Mouse (Mus musculus) myocyte (in vitro differentiated cells): Measurements from ENCODE around the gene Agbl2.

Experiments used
- CEBPB ChIP-seq: IDR thresholded peaks from 2 replicates; pipeline ENCODE4 v1.6.1; 2011; ENCODE audit warnings: mild to moderate bottlenecking, moderate library complexity; ENCODE audit not compliant: poor library complexity, insufficient read depth, severe bottlenecking
- E2F4 ChIP-seq: IDR thresholded peaks from one replicate; pipeline ENCODE4 v1.6.1; 2011; ENCODE audit warnings: mild to moderate bottlenecking, control low read depth, moderate library complexity; ENCODE audit not compliant: insufficient read depth
- MAX ChIP-seq: IDR thresholded peaks from one replicate; pipeline ENCODE4 v1.6.1; 2011; ENCODE audit warnings: low read depth, mild to moderate bottlenecking, control low read depth
- MYOD1 ChIP-seq, 3 experiments: IDR thresholded peaks; one replicate each; pipeline ENCODE4 v1.6.1; 2011; ENCODE audit warnings: control low read depth in 2 of 3, low read depth in 2 of 3, mild to moderate bottlenecking in 2 of 3, moderate library complexity in 1 of 3; ENCODE audit not compliant: insufficient read length in 2 of 3, control insufficient read depth in 1 of 3
- POLR2A ChIP-seq: IDR thresholded peaks from one replicate; pipeline ENCODE4 v1.6.1; 2011; ENCODE audit warnings: low read depth, mild to moderate bottlenecking, control low read depth, moderate library complexity; ENCODE audit not compliant: insufficient read length
- TCF12 ChIP-seq: IDR thresholded peaks from one replicate; pipeline ENCODE4 v1.6.1; 2011; ENCODE audit warnings: mild to moderate bottlenecking, control low read depth; ENCODE audit not compliant: poor library complexity, insufficient read depth, severe bottlenecking

- no peak for TF ChIP-seq MAX
- no peak for TF ChIP-seq TCF12
- no peak for TF ChIP-seq CEBPB
- TF ChIP-seq POLR2A: no peak
- no peak for TF ChIP-seq E2F4
- no peak for TF ChIP-seq MYOD1 (IDR thresholded peaks at IDR 0.05; ENCODE audit: control insufficient read depth in 1 of 3, insufficient read length in 2 of 3, low read depth in 2 of 3)
Measured at GRCm38 (mm10) chr2:90879419-90879818, 96.9 kb downstream of the Agbl2 start.
